Mouse (Mus musculus): ENCODE measurements around the gene Bglap. TPM values are rescaled to one million over a fixed set of nuclear protein-coding genes. Genes with fewer than 3 reads are reported as not detected.

Gene Bglap
- polyA plus RNA-seq, 1 experiment: 56.2 TPM

GRCm38 (mm10) chr3:88359989-88360388 is 24.3 kb downstream of the Bglap start:
- 79% methylated on average over 3 of the region's 3 CpGs for whole genome bisulfite sequencing
- Histone ChIP-seq H3K4me1 (ENCODE audit: control insufficient read depth, insufficient read depth, low read length) (peaks cover 2% of the 10 kb centered on the region), H3K27ac (ENCODE audit: control insufficient read depth, insufficient read depth, low read depth, low read length, poor library complexity) (no peak overlapping the region), H3K4me3 (replicated peaks; ENCODE audit: control insufficient read depth, low read depth, low read length) (no peak overlapping the region)
- TF ChIP-seq CTCF (IDR thresholded peaks at IDR 0.05; ENCODE audit: control insufficient read depth, insufficient read depth, low read length) (no peak), POLR2A (IDR thresholded peaks at IDR 0.05; ENCODE audit: borderline replicate concordance, control insufficient read depth, low read depth, low read length) (no peak)

GRCm38 (mm10) chr3:88359584-88359983 is 24.7 kb downstream of the Bglap start:
- 78% methylated on average over 5 of the region's 5 CpGs for WGBS
- H3K27ac ChIP-seq (ENCODE audit: control insufficient read depth, insufficient read depth, low read depth, low read length, poor library complexity): no peak overlapping the region
- no peak for TF ChIP-seq CTCF (IDR thresholded peaks at IDR 0.05; ENCODE audit: control insufficient read depth, insufficient read depth, low read length)
- TF ChIP-seq POLR2A (IDR thresholded peaks at IDR 0.05; ENCODE audit: borderline replicate concordance, control insufficient read depth, low read depth, low read length): no peak
- no peak overlapping the region for H3K4me3 ChIP-seq (replicated peaks; ENCODE audit: control insufficient read depth, low read depth, low read length)
- H3K4me1 ChIP-seq (ENCODE audit: control insufficient read depth, insufficient read depth, low read length): peaks cover 2% of the 10 kb centered on the region

GRCm38 (mm10) chr3:88354396-88355165 is 29.7 kb downstream of the Bglap start:
- no peak for TF ChIP-seq POLR2A (IDR thresholded peaks at IDR 0.05; ENCODE audit: borderline replicate concordance, control insufficient read depth, low read depth, low read length)
- no peak for TF ChIP-seq CTCF (IDR thresholded peaks at IDR 0.05; ENCODE audit: control insufficient read depth, insufficient read depth, low read length)
- Histone ChIP-seq H3K4me1 (ENCODE audit: control insufficient read depth, insufficient read depth, low read length) (no peaks in the 10 kb centered on the region), H3K4me3 (replicated peaks; ENCODE audit: control insufficient read depth, low read depth, low read length) (no peak overlapping the region), H3K27ac (ENCODE audit: control insufficient read depth, insufficient read depth, low read depth, low read length, poor library complexity) (no peak overlapping the region)
- 87% methylated on average over 8 of the region's 8 CpGs for WGBS

- Histone ChIP-seq H3K27ac (ENCODE audit: control insufficient read depth, insufficient read depth, low read depth, low read length, poor library complexity) (no peak overlapping the region; the same call in 1 of the 2 replicates), H3K4me1 (ENCODE audit: control insufficient read depth, insufficient read depth, low read length) (no peaks in the 10 kb centered on the region), H3K4me3 (replicated peaks; ENCODE audit: control insufficient read depth, low read depth, low read length) (no peak overlapping the region)
- TF ChIP-seq POLR2A (IDR thresholded peaks at IDR 0.05; ENCODE audit: borderline replicate concordance, control insufficient read depth, low read depth, low read length) (no peak), CTCF (IDR thresholded peaks at IDR 0.05; ENCODE audit: control insufficient read depth, insufficient read depth, low read length) (no peak)
- WGBS: 91% methylated on average over 9 of the region's 9 CpGs
Measured at GRCm38 (mm10) chr3:88352907-88353306, 31.4 kb downstream of the Bglap start.

GRCm38 (mm10) chr3:88350732-88351131 is 33.5 kb downstream of the Bglap start:
- Histone ChIP-seq H3K27ac (ENCODE audit: control insufficient read depth, insufficient read depth, low read depth, low read length, poor library complexity) (no peak overlapping the region), H3K4me3 (replicated peaks; ENCODE audit: control insufficient read depth, low read depth, low read length) (no peak overlapping the region), H3K4me1 (ENCODE audit: control insufficient read depth, insufficient read depth, low read length) (no peaks in the 10 kb centered on the region)
- TF ChIP-seq CTCF (IDR thresholded peaks at IDR 0.05; ENCODE audit: control insufficient read depth, insufficient read depth, low read length) (no peak), POLR2A (IDR thresholded peaks at IDR 0.05; ENCODE audit: borderline replicate concordance, control insufficient read depth, low read depth, low read length) (no peak)
- WGBS: 94% methylated on average over 13 of the region's 13 CpGs

- Histone ChIP-seq H3K4me1 (ENCODE audit: control insufficient read depth, insufficient read depth, low read length) (peaks cover 2% of the 10 kb centered on the region; the same call in 1 of the 2 replicates), H3K27ac (ENCODE audit: control insufficient read depth, insufficient read depth, low read depth, low read length, poor library complexity) (no peak overlapping the region), H3K4me3 (replicated peaks; ENCODE audit: control insufficient read depth, low read depth, low read length) (no peak overlapping the region)
- no peak for TF ChIP-seq CTCF (IDR thresholded peaks at IDR 0.05; ENCODE audit: control insufficient read depth, insufficient read depth, low read length)
- WGBS: 81% methylated on average over 3 of the region's 3 CpGs
Measured at GRCm38 (mm10) chr3:88339006-88339405, 45.3 kb downstream of the Bglap start.

GRCm38 (mm10) chr3:88338316-88338715 is 45.9 kb downstream of the Bglap start:
- WGBS: 38% methylated on average over 7 of the region's 7 CpGs
- no peak overlapping the region for H3K27ac ChIP-seq (ENCODE audit: control insufficient read depth, insufficient read depth, low read depth, low read length, poor library complexity)
- TF ChIP-seq CTCF (IDR thresholded peaks at IDR 0.05; ENCODE audit: control insufficient read depth, insufficient read depth, low read length) (no peak), POLR2A (IDR thresholded peaks at IDR 0.05; ENCODE audit: borderline replicate concordance, control insufficient read depth, low read depth, low read length) (no peak)
- H3K4me1 ChIP-seq (ENCODE audit: control insufficient read depth, insufficient read depth, low read length): peaks cover 2% of the 10 kb centered on the region; the same call in 1 of the 2 replicates
- no peak overlapping the region for H3K4me3 ChIP-seq (replicated peaks; ENCODE audit: control insufficient read depth, low read depth, low read length)

GRCm38 (mm10) chr3:88337367-88338020 is 46.8 kb downstream of the Bglap start:
- TF ChIP-seq CTCF (IDR thresholded peaks at IDR 0.05; ENCODE audit: control insufficient read depth, insufficient read depth, low read length): no peak
- no peak for TF ChIP-seq POLR2A (IDR thresholded peaks at IDR 0.05; ENCODE audit: borderline replicate concordance, control insufficient read depth, low read depth, low read length)
- Histone ChIP-seq H3K4me3 (replicated peaks; ENCODE audit: control insufficient read depth, low read depth, low read length) (peak overlapping the region; percentile 6), H3K27ac (ENCODE audit: control insufficient read depth, insufficient read depth, low read depth, low read length, poor library complexity) (peak overlapping the region; percentile 20; the same call in 1 of the 2 replicates), H3K4me1 (ENCODE audit: control insufficient read depth, insufficient read depth, low read length) (peaks cover 2% of the 10 kb centered on the region; the same call in 1 of the 2 replicates)
- WGBS: 9% methylated on average over 11 of the region's 11 CpGs
